Mouse (Mus musculus): Measurements from ENCODE around the gene Ccdc38.

The Ccdc38 gene

DNA sequence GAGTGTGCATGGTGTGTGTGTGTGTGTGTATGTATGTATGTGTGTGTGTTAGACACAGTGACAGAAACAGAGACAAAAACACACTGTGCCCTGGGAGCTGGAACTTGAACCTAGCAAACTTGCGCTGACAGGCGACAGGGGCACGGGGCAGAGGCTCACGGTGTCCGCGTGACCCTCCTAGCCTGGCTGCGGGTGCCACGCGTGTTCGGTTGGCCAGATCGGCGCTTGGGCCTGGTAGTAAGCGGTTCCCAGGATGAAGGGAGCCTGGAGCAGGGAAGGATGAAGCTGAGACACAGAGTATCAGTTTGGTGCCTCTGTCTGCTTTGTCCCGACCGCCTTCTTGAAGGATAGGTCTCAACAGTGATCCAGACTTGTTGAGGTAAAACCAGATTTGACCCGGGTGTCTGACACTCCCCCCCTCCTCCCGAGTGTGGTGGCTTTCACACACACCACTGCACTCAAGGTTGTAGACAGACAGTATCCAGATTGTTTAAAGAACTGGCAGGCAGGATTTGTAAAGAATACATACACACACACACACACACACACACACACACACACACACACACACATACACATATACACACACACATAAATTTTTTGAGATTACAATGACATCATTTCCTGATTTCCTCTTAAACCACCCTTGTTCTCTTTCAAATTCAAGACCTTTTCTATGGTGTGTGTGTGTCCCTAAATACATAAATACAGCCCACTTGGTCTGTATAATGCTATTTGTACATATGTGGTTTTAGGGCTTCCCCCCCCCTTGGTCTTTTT, at the start of gene Ccdc38:
TSS of gene Ccdc38 (plus strand) at position 202 of the 780 bp plus-strand sequence.
- no peak for DNase-seq (ENCODE audit: extremely low spot score, low spot score)

DNA sequence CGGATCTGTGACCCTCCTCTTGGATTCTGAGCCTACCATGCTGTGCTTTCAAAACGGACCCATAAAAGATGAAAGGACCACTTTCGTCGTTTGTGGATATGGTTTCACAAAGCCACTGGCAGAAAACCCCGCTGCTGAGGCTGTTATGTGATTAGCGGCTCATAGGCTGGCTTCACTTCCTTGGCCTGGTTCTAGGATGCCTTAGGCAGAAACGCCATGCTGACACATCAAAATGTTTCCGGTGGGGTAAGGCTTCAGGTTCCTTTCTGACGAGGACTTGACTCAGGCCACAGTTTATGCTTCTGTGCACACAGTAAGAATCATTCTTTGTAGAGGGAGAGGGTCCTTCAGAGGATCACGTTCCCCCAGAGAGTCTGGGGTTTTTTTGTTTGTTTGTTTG, 39.6 kb upstream of the Ccdc38 start:
- no peak for DNase-seq (ENCODE audit: extremely low spot score, low spot score)

DNA sequence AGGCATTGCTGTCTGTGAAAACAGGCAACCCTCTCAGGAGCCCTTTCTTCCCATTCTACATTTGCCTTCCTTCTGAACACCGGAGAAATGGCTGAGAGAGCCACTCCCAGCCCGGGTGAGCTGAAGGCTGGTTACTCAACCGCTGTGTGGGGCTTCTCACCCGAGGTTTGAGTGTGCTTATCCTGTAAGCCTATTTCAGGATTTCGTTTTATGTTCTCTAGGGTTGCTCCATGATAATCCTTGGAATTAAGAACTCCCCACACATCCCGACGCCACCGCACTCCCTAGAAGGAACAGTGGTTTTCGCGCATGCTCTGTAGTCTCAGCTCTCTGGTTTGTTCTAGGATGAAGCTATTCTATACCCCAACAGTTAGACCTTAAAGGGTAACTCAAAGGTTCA, 39.1 kb upstream of the Ccdc38 start:
- no peak for DNase-seq (ENCODE audit: extremely low spot score, low spot score)

DNA sequence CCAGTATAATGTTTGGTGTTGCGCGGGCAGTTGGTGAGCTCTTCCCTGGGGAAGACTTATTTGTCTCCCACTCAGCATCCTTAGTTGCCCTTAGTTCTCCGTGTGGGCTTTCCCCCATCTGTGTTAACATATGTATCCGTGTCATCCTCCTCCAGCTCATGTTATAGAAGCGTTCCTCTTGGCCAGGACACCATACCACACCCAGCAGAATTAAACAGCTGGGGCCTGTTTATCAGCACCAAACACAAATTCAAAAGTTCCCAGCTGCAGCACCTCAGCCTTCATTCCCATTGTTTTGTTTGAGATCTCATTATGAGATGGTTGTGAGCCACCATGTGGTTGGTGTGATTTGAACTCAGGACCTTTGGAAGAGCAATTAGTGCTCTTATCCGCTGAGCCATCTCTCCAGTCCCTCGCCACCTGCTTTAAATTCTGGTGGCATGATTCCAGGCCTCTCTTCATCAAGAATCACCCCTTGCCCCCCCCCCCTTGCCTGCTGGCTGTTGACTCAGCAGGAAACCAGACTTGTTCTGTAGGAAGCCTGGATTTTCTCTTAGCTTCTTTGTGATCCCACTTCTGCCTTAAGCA, 32.0 kb upstream of the Ccdc38 start:
- DNase-seq (ENCODE audit: extremely low spot score, low spot score) = no peak

DNA sequence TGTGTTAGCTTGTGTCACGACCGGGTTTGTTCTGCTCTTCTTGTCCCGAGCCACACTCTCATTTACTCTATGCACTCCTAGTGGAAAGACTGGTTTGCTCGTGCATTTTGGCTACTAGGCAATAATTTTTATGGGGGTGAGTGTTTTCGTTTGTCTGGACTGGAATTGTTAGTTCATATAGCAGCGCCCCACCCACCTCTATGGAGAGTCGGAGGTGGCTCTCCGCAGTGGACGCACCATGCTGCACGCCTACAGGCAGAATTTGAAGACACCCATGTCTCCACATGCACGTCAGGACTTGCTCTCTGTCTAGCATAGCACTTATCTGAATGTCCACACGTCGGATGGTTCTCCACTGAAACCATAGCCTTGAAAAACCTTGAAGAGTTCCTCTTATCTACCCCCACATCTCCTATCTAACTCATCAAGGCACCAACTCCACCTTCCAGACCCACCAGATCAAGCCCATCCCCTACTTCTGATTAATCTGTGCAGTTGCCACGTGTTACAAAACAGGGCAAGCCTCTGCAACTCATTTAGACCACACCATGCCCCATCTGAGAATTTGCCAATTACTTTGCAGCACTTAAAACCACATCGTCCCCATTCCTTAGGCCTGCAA, 30.8 kb upstream of the Ccdc38 start:
- DNase-seq (ENCODE audit: extremely low spot score, low spot score) = no peak

DNA sequence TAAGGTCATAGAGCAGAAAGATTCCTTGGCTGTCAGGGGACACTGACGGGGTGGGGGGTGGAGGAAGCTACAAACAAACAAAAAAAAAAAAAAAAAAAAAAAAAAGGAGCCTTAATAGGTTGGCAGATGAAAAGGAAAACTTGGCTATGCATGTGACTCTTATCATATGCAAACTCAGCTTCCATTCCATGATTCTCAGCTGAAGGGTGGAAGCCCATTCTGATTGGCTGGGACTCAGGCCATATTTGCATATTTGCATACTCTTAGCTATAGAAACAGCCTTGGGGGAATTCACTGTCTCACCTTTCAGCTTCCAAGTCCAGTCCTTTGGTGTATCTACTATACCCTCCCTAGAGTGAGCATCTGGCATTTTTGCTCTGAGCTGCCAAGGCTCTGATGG, 25.0 kb upstream of the Ccdc38 start:
- DNase-seq (ENCODE audit: extremely low spot score, low spot score) = no peak

DNA sequence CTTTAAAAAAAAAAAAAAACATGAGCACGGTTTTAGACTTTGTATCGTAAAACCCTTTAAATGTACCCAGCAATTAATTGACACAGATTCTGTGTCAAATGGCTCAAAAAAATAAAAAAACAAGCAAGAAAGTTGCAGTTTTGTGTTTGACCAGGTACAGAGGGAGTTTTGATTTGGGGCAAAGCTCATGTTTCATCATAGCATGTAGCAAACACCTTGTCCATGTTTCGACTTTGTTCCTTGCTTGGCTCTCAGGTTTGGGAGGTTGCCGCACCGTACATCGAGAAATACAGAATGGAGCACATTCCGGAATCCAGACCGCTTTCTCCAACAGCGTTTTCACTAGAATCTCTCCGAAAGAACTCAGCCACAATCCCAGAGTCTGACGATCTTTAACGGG, 24.5 kb upstream of the Ccdc38 start:
- no peak for DNase-seq (ENCODE audit: extremely low spot score, low spot score)

DNA sequence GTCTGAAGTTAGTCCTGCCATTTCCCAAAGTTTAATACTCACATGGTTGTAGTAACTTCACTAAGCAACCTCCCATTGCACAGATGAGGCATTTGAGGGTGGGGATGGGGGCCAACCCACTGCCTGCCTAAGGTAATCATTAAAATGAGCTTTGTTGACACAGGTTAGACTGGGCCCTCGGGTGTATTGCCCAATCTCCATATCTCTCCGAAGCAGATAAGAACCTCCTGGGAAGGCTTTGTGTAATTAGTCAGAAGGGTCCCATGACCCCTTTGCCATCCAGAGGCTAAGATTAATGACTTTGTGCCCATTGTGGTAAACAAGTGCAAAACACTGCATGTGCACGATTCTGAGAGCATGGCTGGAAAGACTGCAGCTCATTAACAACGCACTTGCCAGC, 22.7 kb upstream of the Ccdc38 start:
- DNase-seq (ENCODE audit: extremely low spot score, low spot score) = no peak

DNA sequence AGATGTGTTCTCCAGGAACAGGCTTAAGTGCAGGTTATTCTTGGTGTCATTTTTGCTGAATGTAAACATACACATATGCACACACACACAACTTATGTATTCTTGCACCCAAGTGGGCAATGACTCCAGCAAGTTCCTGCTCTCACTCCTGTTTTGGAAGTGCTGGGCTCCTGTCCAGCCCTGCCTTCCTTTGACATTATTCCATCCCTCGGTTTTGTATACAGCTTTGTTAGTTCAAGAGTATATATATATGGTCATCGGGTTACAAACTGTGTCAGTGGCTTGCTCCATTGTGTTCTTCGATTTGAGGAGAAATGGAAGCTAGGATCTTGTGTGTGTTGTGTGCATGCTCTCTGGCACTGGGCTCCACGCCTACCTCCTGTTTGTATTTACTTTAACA, 22.2 kb upstream of the Ccdc38 start:
- DNase-seq (ENCODE audit: extremely low spot score, low spot score) = no peak

DNA sequence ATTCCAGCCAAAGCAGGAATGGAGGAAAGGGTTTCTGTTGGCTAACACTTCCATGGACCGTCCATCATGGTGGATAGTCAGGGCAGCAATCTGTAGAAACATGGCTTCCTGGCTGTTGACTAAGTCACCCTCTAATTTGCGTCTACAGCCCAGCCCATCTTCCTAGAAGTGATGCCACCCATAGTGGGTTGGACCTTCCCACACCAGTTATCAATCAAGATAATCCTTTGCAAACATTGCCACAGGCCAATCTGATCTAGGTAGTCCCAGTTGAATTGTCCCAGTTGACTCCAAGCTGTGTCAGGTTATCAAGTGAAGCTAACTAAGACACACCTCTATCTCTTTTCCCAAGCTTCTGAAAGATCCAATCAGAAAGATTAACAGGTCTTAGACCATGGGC, 21.8 kb upstream of the Ccdc38 start:
- no peak for DNase-seq (ENCODE audit: extremely low spot score, low spot score)

DNA sequence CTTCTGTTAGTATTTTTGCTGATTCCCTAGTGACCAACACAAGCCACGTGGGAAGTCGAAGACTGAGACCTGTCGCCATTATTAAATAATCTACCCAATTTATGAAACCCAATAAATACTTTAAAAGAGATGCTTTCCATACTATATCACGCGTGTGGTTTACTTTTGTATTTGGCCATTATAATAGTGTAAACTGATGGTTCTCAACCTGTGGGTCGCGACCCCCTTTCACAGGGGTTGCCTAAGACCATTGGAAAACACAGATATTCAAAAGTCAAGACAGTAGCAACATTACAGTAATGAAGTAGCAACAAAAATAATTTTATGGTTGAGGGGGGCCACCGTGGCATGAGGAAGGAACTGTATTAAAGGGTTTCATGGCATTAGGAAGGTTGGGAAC, 21.3 kb upstream of the Ccdc38 start:
- DNase-seq (ENCODE audit: extremely low spot score, low spot score) = no peak

DNA sequence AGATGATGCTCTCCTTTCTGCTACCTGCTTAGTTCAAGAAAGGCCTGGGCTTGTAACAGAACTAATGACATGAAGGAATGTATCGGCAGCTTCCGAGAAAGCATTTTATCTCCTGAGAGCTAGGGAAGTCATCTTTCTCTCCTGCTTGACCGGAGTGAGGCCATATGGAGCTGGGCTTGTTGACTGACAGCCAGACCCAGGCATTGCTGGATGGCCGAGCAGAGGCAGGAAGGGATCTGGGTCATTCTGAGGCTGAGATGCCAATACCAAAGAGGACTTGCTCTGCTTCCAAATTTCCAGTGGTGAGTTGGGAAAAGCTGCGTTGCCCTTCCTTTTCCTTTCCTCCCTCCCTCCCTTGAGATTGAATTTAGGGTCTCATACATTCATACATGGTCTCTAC, 20.7 kb upstream of the Ccdc38 start:
- DNase-seq (ENCODE audit: extremely low spot score, low spot score) = no peak

DNA sequence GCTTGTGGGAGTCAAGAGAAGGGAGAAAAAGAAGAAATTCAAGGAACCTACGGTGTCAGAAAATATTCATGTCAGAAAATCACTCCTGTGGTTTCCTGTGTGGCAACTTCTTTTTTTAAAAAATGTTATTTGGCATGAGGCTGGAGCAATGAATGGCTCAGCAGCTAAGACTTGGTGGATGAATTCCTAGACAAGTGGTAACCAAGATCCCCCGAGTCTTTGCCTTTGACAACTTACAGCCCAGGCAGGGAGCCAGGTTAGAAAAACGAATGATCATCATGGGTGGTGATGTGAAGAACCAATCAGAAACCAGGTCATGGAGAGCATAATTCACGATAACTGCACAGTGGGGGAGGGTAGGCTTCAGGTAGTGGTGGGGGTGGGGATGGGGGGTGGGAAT, 19.4 kb upstream of the Ccdc38 start:
- no peak for DNase-seq (ENCODE audit: extremely low spot score, low spot score)

DNA sequence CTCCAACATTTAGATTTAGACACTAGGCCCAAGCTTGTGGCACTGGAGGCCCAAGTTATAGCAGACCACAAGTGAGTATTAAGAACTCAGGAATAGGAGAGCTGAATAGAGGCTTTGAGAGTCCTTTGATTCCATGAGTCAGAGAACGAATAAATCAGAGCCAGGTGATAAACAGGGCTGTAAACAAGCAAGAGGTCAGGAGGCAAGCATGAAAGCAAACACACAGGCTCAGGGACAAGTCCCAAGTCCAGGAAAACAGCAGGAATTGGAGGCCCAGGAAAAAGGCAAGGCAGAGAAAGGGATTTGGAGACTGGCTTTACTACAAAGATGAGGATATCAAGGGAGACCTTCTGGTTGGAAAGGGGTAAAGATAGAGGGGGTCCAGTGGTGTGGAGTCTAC, 15.1 kb upstream of the Ccdc38 start:
- DNase-seq (ENCODE audit: extremely low spot score, low spot score) = no peak

DNA sequence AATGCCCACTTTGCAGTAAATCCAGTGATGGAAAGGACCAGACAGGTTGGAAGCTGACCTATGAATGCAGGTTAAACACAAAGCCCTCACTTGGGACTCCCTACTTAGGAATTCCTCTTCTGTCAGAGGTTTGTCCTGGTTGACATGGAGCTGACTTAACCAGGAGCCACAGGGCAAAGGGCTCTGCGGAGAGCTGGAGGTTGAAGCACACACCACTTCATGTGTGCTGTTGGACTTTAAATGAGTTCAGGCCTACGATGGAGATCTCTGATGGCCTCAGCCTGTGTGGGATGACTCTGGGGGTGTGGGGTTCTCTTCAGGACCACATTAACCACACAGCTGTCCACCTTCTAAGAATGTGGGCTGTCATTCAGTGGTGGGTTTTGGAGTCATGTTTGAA, 2.1 kb upstream of the Ccdc38 start:
- DNase-seq (ENCODE audit: extremely low spot score, low spot score) = no peak

DNA sequence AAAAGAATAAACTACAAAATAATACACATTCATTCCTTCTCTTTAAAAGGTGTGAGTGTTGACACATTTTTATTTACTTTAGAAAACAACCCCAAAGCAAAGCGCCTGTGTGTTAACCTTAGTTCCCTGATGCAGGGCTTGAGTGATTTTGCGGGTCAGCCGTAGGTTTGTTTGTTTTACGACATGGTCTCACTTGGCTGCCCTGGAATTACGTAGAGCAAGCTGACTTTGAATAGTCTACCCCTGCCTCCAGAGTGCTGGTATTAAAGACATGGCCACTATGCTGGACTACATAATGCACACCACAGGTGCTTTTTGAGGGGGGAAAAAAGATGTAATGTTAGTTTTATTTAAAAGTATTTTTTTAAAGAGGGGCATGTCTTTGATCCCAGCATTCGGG, 1.6 kb upstream of the Ccdc38 start:
- DNase-seq (ENCODE audit: extremely low spot score, low spot score) = no peak

DNA sequence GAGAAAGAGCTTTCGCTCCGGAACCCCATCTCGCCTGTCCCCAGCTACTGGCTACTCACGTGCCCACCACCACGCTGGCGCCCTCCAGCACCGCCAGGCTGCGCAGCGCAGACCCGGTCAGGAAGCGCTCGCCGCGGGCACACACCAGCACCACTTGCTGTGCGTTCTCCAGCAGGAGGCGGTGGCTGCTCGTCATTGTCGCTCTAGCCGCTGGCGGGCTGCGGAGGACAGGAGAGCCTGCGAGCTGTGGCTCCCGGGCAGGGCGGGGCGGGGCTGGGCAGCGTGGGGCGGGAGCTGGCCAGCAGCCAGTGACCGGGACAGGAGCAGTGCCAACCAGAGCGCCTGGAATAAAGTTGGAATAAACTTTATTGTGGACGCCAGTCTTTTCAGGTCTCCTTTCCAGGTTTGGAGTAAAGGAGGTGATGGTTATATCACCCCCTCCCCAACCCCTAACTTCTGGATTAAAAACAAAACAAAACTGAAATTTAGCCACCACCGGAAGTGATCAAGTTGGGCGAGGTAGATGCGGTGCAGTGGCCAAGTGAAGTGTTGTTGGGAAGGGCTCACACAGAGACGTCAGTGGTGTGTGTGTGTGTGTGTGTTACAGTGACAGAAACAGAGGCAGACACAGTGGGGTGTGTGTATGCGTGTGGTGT, 529 bp upstream of the Ccdc38 start, which contains the start of gene Amdhd1:
TSS of gene Amdhd1 (minus strand) at position 259 of the 656 bp plus-strand sequence.
- DNase-seq (ENCODE audit: extremely low spot score, low spot score) = peak; percentile 83

DNA sequence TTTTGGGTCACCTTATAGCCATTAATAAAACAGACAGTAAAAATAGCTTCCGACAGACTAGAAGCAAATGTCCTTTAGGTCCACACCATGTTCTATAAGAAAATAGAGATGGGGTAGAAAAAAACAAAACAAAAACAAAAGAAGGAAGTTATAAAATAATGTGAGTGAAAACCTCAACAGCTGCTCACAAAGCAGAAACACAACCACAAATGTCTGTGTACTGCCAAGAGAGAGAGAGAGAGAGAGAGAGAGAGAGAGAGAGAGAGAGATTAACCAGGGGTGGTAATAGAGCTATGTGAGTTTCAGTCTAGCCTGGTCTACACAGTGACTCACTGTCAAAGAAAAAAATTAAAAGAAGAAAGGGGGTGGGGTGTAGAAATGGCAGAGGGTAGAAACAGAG, 1.2 kb downstream of the Ccdc38 start:
- DNase-seq (ENCODE audit: extremely low spot score, low spot score) = no peak

DNA sequence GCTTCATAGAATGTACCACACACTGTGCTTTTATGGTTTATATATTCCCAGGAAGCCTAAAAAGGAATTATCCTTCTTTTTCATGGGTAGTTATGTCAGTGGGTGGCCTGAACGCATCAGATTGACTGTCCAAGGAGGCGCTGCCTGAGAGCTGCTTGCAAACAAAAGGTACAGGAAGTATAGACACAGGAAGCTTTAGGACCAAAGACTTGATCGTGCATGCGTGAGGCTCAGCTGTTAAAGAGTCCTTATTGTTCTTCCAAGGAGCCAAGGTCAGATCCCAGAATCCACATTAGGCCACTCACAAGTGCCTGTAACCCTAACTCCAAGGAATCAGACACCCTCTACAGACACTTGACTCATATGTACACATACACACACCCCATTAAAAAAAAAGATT, 1.9 kb downstream of the Ccdc38 start:
- DNase-seq (ENCODE audit: extremely low spot score, low spot score) = no peak

DNA sequence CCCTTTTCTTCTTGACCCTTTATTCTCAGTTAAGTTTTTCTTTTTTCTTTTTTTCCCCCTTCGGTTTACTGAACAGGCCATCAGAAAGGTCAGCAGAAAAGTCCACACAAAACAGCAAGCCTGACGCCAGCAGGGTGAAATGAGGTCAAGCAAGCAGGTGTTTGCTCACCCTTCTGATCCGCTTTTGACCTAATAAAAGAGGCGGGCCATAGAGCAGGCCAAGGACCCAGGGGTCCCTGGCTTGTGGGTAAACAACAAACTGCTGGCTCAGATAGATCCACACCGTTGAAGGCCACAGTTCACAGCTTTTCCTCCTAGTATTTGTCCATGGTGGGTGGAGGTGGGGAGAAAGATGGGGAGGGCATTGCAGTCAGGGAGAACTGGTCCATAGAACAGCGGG, 2.7 kb downstream of the Ccdc38 start:
- no peak for DNase-seq (ENCODE audit: extremely low spot score, low spot score)

DNA sequence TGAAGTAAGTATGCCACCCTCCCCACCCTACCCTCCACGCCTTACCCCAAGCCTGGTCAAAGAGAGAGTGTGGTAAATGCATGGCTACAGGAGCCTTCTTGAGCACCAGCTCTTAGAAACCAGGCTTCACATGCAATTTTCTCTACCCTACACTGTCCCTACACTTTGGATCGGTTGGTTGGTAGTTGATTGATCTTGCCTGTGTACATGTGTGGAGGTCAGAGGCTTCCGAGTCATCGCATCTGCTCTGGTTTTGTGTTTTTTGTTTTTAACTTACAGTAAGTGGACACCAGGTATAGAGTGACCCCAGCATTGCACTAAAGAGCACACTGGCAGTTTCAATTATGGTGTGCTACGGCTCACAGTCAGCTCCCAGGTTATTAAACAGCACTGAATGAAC, 3.7 kb downstream of the Ccdc38 start:
- no peak for DNase-seq (ENCODE audit: extremely low spot score, low spot score)

DNA sequence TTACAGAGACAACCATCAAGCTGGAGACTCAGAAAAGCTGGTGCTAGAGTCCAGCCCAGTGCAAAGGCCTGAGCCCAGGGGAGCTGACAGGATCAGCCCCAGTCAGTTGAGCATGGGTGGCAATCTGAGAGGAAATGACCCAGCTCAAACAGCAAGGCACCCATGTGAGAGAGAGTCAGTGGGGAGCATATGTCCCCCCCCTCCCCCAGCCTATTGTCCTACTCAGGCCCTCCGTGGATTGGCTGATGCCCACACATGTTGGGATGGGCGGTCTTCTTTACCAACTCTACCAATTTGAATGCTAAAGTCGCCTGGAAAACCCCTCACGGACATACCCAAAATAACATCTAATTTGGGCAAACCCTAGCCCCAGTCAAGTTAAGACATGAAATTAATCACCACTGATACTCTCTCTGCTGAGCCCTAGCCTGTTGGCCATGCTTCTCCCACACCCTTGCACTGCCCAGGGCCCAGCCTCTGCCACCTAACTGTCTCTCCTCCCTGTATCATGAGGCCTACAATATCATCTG, 7.4 kb downstream of the Ccdc38 start:
- DNase-seq (ENCODE audit: extremely low spot score, low spot score) = no peak
